Mouse (Mus musculus): ENCODE results near the gene Ankrd44. TPM values are rescaled to one million over a fixed set of nuclear protein-coding genes. Genes with fewer than 3 reads are reported as not detected.

Gene Ankrd44
- polyA plus RNA-seq, 1 experiment from 2014 or later = 29.9 TPM

GRCm38 (mm10) chr1:54866131-54866530 lies 60.1 kb downstream of the Ankrd44 start:
- H3K36me3 ChIP-seq (ENCODE audit: control insufficient read depth, insufficient read depth, low read length) = no peaks in the 10 kb centered on the region
- no peaks in the 10 kb centered on the region for H3K9me3 ChIP-seq (replicated peaks; ENCODE audit: control insufficient read depth, low read length, poor library complexity, severe bottlenecking)
- H3K4me1 ChIP-seq (ENCODE audit: control insufficient read depth, insufficient read depth, low read length) = peaks cover 22% of the 10 kb centered on the region
- ATAC-seq = no peak
- WGBS = 80% methylated on average over 3 of the region's 3 CpGs
- no peaks in the 10 kb centered on the region for H3K27me3 ChIP-seq (ENCODE audit: control insufficient read depth, insufficient read depth, low read depth, low read length)
- no peak overlapping the region for H3K4me2 ChIP-seq (ENCODE audit: low read length)
- H3K9ac ChIP-seq (ENCODE audit: low read depth, low read length) = no peak overlapping the region
- no peak overlapping the region for H3K27ac ChIP-seq (ENCODE audit: low read length)
- H3K4me3 ChIP-seq (ENCODE audit: low read depth, low read length) = no peak overlapping the region

DNA sequence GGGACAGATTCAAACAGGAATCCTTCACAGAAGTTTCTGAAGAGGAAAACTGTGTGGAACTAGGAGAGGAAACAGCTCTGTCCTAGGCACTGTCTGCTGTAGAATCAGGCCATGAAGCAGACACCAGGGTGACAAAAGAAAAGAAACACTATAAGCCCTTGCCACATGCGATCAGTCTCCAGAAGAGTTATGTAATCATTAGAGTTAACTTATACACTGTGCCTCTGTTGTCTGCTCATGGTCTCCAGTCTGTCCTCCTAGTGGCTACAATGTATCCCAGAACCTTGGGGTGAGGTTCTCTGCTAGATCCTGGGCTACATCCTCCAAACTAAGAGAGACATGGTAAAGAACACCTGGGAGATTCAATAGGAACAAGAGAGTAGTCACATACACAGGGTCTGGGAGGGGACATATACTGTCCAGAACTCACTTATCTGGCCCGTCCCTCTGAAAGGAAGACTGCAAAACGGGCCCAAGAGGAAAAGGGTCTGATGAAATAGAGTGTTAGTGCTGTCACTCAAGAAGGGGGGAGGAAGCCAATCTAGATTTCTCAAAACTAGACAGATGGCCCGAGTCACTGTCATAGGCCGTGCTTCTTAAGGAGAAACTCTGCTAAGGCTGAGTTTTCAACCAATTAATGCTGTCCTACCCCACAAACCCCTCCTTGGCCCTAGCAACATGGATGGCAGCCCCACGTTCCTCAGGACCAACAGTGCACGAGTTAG lies 61.1 kb downstream of the Ankrd44 start:
- H3K4me3 ChIP-seq (ENCODE audit: low read depth, low read length) = no peak overlapping the region
- no peaks in the 10 kb centered on the region for H3K9me3 ChIP-seq (replicated peaks; ENCODE audit: control insufficient read depth, low read length, poor library complexity, severe bottlenecking)
- H3K4me2 ChIP-seq (ENCODE audit: low read length) = no peak overlapping the region
- 89% methylated on average over 7 of the region's 7 CpGs for WGBS
- no peaks in the 10 kb centered on the region for H3K27me3 ChIP-seq (ENCODE audit: control insufficient read depth, insufficient read depth, low read depth, low read length)
- peaks cover 27% of the 10 kb centered on the region for H3K4me1 ChIP-seq (ENCODE audit: control insufficient read depth, insufficient read depth, low read length)
- H3K9ac ChIP-seq (ENCODE audit: low read depth, low read length) = no peak overlapping the region
- no peaks in the 10 kb centered on the region for H3K36me3 ChIP-seq (ENCODE audit: control insufficient read depth, insufficient read depth, low read length)
- no peak overlapping the region for H3K27ac ChIP-seq (ENCODE audit: low read length)
- no peak for ATAC-seq

DNA sequence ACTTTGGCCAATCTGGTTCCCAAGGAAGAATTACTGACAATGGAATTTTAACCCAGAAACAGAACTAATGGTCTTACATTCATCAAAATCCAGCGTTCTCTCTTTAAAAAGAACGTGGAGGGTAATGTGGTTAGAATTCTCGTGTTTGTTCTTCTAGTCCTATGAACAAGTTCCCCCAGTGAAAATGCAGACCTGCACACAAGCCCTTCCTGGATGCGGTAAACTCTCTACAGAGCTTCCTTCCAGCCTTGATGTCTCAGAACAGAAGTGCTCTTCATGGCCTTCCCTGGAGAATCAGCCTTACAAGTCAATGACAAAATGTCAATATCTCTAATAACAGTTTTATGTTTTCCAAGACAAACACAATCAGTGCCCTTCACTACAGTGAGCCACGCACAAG lies 65.8 kb downstream of the Ankrd44 start:
- no peak for ATAC-seq

GRCm38 (mm10) chr1:54859876-54860275 lies 66.3 kb downstream of the Ankrd44 start:
- H3K27me3 ChIP-seq (ENCODE audit: control insufficient read depth, insufficient read depth, low read depth, low read length) = no peaks in the 10 kb centered on the region
- no peak overlapping the region for H3K9ac ChIP-seq (ENCODE audit: low read depth, low read length)
- no peak overlapping the region for H3K4me3 ChIP-seq (ENCODE audit: low read depth, low read length)
- no peaks in the 10 kb centered on the region for H3K36me3 ChIP-seq (ENCODE audit: control insufficient read depth, insufficient read depth, low read length)
- H3K4me2 ChIP-seq (ENCODE audit: low read length) = no peak overlapping the region
- H3K9me3 ChIP-seq (replicated peaks; ENCODE audit: control insufficient read depth, low read length, poor library complexity, severe bottlenecking) = no peaks in the 10 kb centered on the region
- ATAC-seq = no peak
- H3K27ac ChIP-seq (ENCODE audit: low read length) = no peak overlapping the region
- peaks cover 13% of the 10 kb centered on the region for H3K4me1 ChIP-seq (ENCODE audit: control insufficient read depth, insufficient read depth, low read length)

More for the DNA sequence above, 65.8 kb downstream of the Ankrd44 start:
- no peak overlapping the region for H3K4me3 ChIP-seq (ENCODE audit: low read depth, low read length)
- 73% methylated on average over 5 of the region's 5 CpGs for WGBS
- H3K4me2 ChIP-seq (ENCODE audit: low read length) = no peak overlapping the region
- no peak overlapping the region for H3K9ac ChIP-seq (ENCODE audit: low read depth, low read length)
- no peak overlapping the region for H3K27ac ChIP-seq (ENCODE audit: low read length)
- no peaks in the 10 kb centered on the region for H3K9me3 ChIP-seq (replicated peaks; ENCODE audit: control insufficient read depth, low read length, poor library complexity, severe bottlenecking)
- peaks cover 13% of the 10 kb centered on the region for H3K4me1 ChIP-seq (ENCODE audit: control insufficient read depth, insufficient read depth, low read length)
- no peaks in the 10 kb centered on the region for H3K36me3 ChIP-seq (ENCODE audit: control insufficient read depth, insufficient read depth, low read length)
- no peaks in the 10 kb centered on the region for H3K27me3 ChIP-seq (ENCODE audit: control insufficient read depth, insufficient read depth, low read depth, low read length)

GRCm38 (mm10) chr1:54858898-54859297 lies 67.3 kb downstream of the Ankrd44 start:
- no peaks in the 10 kb centered on the region for H3K9me3 ChIP-seq (replicated peaks; ENCODE audit: control insufficient read depth, low read length, poor library complexity, severe bottlenecking)
- 100% methylated on average over 2 of the region's 2 CpGs for WGBS
- ATAC-seq = no peak
- no peak overlapping the region for H3K27ac ChIP-seq (ENCODE audit: low read length)
- no peaks in the 10 kb centered on the region for H3K36me3 ChIP-seq (ENCODE audit: control insufficient read depth, insufficient read depth, low read length)
- no peak overlapping the region for H3K4me3 ChIP-seq (ENCODE audit: low read depth, low read length)
- peaks cover 13% of the 10 kb centered on the region for H3K4me1 ChIP-seq (ENCODE audit: control insufficient read depth, insufficient read depth, low read length)
- H3K27me3 ChIP-seq (ENCODE audit: control insufficient read depth, insufficient read depth, low read depth, low read length) = no peaks in the 10 kb centered on the region
- no peak overlapping the region for H3K9ac ChIP-seq (ENCODE audit: low read depth, low read length)
- no peak overlapping the region for H3K4me2 ChIP-seq (ENCODE audit: low read length)

- H3K9me3 ChIP-seq (replicated peaks; ENCODE audit: control insufficient read depth, low read length, poor library complexity, severe bottlenecking) = no peaks in the 10 kb centered on the region
- WGBS = 94% methylated on average over 7 of the region's 7 CpGs
Measured at GRCm38 (mm10) chr1:54856502-54856901, 69.7 kb downstream of the Ankrd44 start.

GRCm38 (mm10) chr1:54855970-54856369 lies 70.2 kb downstream of the Ankrd44 start:
- Histone ChIP-seq H3K4me1 (ENCODE audit: control insufficient read depth, insufficient read depth, low read length) (peaks cover 5% of the 10 kb centered on the region), H3K36me3 (ENCODE audit: control insufficient read depth, insufficient read depth, low read length) (no peaks in the 10 kb centered on the region), H3K4me2 (ENCODE audit: low read length) (no peak overlapping the region), H3K9ac (ENCODE audit: low read depth, low read length) (no peak overlapping the region), H3K4me3 (ENCODE audit: low read depth, low read length) (no peak overlapping the region), H3K27me3 (ENCODE audit: control insufficient read depth, insufficient read depth, low read depth, low read length) (no peaks in the 10 kb centered on the region), H3K27ac (ENCODE audit: low read length) (no peak overlapping the region), H3K9me3 (replicated peaks; ENCODE audit: control insufficient read depth, low read length, poor library complexity, severe bottlenecking) (no peaks in the 10 kb centered on the region)
- no peak for ATAC-seq
- WGBS = 88% methylated on average over 3 of the region's 3 CpGs

More at GRCm38 (mm10) chr1:54856502-54856901, 69.7 kb downstream of the Ankrd44 start:
- Histone ChIP-seq H3K4me3 (ENCODE audit: low read depth, low read length) (no peak overlapping the region), H3K4me1 (ENCODE audit: control insufficient read depth, insufficient read depth, low read length) (peaks cover 10% of the 10 kb centered on the region), H3K27me3 (ENCODE audit: control insufficient read depth, insufficient read depth, low read depth, low read length) (no peaks in the 10 kb centered on the region), H3K9ac (ENCODE audit: low read depth, low read length) (no peak overlapping the region), H3K36me3 (ENCODE audit: control insufficient read depth, insufficient read depth, low read length) (no peaks in the 10 kb centered on the region), H3K4me2 (ENCODE audit: low read length) (no peak overlapping the region), H3K27ac (ENCODE audit: low read length) (no peak overlapping the region)
- ATAC-seq = no peak

GRCm38 (mm10) chr1:54854388-54854787 lies 71.8 kb downstream of the Ankrd44 start:
- Histone ChIP-seq H3K9ac (ENCODE audit: low read depth, low read length) (no peak overlapping the region), H3K27me3 (ENCODE audit: control insufficient read depth, insufficient read depth, low read depth, low read length) (no peaks in the 10 kb centered on the region), H3K4me1 (ENCODE audit: control insufficient read depth, insufficient read depth, low read length) (0 out of 2 replicates have a peak, but pooled peaks cover 2% of the 10 kb centered on the region), H3K27ac (ENCODE audit: low read length) (no peak overlapping the region), H3K4me3 (ENCODE audit: low read depth, low read length) (no peak overlapping the region), H3K4me2 (ENCODE audit: low read length) (no peak overlapping the region), H3K9me3 (replicated peaks; ENCODE audit: control insufficient read depth, low read length, poor library complexity, severe bottlenecking) (no peaks in the 10 kb centered on the region), H3K36me3 (ENCODE audit: control insufficient read depth, insufficient read depth, low read length) (no peaks in the 10 kb centered on the region)
- WGBS = 74% methylated on average over 1 of the region's 1 CpGs
- no peak for ATAC-seq

DNA sequence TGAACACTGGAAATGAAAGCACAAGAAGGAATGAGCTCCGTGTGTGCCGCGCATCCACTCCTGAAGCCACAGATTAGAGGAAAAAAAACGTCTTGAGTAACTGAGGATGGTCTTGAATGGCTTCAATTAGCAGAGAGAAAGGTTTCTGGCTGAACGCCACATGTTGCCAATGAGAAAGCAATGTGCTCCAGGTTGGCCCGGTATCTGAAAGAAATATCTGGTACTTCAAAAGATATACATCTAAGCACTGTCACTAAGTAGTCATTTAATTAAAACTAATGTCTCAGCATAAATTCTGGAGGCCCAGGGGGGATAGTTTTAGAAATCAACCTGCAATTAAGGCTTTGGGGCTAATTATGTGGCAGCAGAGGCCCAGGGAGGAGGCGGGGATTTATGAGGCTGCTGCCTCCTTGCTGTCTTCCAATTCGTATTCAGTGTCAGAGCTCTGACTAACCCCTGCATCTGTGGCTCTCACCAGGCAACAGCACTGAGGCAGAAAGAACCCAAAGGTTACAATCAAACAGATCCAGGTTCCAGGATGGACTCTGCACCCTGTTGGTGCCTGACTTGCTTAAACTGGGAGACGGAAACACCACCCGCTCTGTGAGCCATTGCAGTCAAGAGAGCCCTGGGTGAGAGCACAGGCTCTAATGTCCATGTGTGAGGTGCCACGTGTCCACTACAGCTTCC lies 72.7 kb downstream of the Ankrd44 start:
- no peak overlapping the region for H3K27ac ChIP-seq (ENCODE audit: low read length)

More for the DNA sequence above, 72.7 kb downstream of the Ankrd44 start:
- WGBS = 57% methylated on average over 11 of the region's 11 CpGs
- Histone ChIP-seq H3K9me3 (replicated peaks; ENCODE audit: control insufficient read depth, low read length, poor library complexity, severe bottlenecking) (no peaks in the 10 kb centered on the region), H3K4me2 (ENCODE audit: low read length) (no peak overlapping the region), H3K9ac (ENCODE audit: low read depth, low read length) (no peak overlapping the region), H3K36me3 (ENCODE audit: control insufficient read depth, insufficient read depth, low read length) (no peaks in the 10 kb centered on the region), H3K4me1 (ENCODE audit: control insufficient read depth, insufficient read depth, low read length) (0 out of 2 replicates have a peak, but pooled peaks cover 2% of the 10 kb centered on the region), H3K27me3 (ENCODE audit: control insufficient read depth, insufficient read depth, low read depth, low read length) (no peaks in the 10 kb centered on the region), H3K4me3 (ENCODE audit: low read depth, low read length) (no peak overlapping the region)
- ATAC-seq = no peak
